28 mouse cellular contexts compared by ENCODE assay signal in the genomic region with DNA sequence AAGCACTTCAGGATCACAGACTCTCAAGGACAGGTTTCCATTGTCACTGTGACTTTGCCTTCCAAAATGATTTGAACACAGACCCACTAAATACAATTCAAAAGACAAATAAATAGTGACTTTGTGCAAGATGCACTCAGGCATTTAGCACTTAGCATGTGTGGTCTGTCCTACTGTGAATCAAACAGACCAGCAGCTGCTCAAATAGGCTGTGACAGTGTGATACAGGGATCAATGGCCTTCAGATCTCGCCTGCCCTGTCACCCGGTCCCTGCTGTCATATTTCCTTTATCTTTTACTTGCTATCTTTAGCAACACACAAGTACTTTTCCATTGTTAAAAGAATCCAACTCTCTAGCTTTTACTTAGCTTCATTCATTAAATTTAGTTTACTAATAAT. TPM values are rescaled to one million over a fixed set of nuclear protein-coding genes. Genes with fewer than 3 reads are reported as not detected.
DNase-seq lines count a peak whose midpoint lies in the region; ATAC-seq and TF ChIP-seq lines count a peak whose summit lies in the region.
"Had no signal": no experiment of that assay in that cellular context is flagged by ENCODE, and none has a peak within 500 bp of the region (broad histone marks: within the 10 kb centered on the region; RNA-seq: fewer than 3 reads in every experiment).

No protein-coding gene starts in this region.

- H3K27me3 ChIP-seq in forebrain, embryonic 13.5 days: no peaks in the 10 kb centered on the region
- H3K27me3 ChIP-seq in forebrain, postnatal 0 days (ENCODE audit: insufficient read depth, low read length): no peaks in the 10 kb centered on the region
- no peaks in the 10 kb centered on the region for H3K27me3 ChIP-seq in heart, adult 2 months (ENCODE audit: control insufficient read depth, insufficient read depth, low read length)
- H3K27me3 ChIP-seq in heart, embryonic 14.5 days (ENCODE audit: control insufficient read depth, insufficient read depth, low read length): no peaks in the 10 kb centered on the region
- no peaks in the 10 kb centered on the region for H3K27me3 ChIP-seq in midbrain, embryonic 14.5 days (ENCODE audit: control insufficient read depth, insufficient read depth, low read length)
- H3K27me3 ChIP-seq in midbrain, embryonic 10.5 days (ENCODE audit: low read depth, poor library complexity, severe bottlenecking): no peaks in the 10 kb centered on the region
- H3K27me3 ChIP-seq: embryonic facial prominence, embryonic 15.5 days; heart, embryonic 15.5 days; hindbrain, embryonic 12.5 days had no signal

- H3K27ac ChIP-seq in forebrain, embryonic 13.5 days: no peak overlapping the region
- H3K27ac ChIP-seq in forebrain, postnatal 0 days (ENCODE audit: low read depth, low read length): no peak overlapping the region
- peak overlapping the region; percentile 22 for H3K27ac ChIP-seq in heart, adult 2 months
- H3K27ac ChIP-seq in heart, embryonic 14.5 days (replicated peaks in 1 of 2; ENCODE audit: control insufficient read depth in 1 of 2, insufficient read depth in 1 of 2, low read depth in 2 of 2, low read length in 2 of 2): peak overlapping the region; percentile 50 to 59; a peak in 3 of 4 replicates
- H3K27ac ChIP-seq in midbrain, embryonic 14.5 days (replicated peaks; ENCODE audit: low read depth, low read length): no peak overlapping the region
- H3K27ac ChIP-seq in midbrain, embryonic 10.5 days (replicated peaks): no peak overlapping the region
- H3K27ac ChIP-seq: embryonic facial prominence, embryonic 15.5 days; forebrain, embryonic 10.5 days; heart, embryonic 15.5 days; hindbrain, embryonic 12.5 days had no signal

- no peak for TF ChIP-seq EP300 in heart, adult 2 months (IDR thresholded peaks at IDR 0.05; ENCODE audit: insufficient read depth, low read depth, low read length)

- WGBS in forebrain, embryonic 13.5 days: 66% methylated on average over 2 of the region's 2 CpGs
- 58% methylated on average over 2 of the region's 2 CpGs for WGBS in forebrain, postnatal 0 days
- 20% methylated on average over 2 of the region's 2 CpGs for WGBS in heart, adult 2 months
- WGBS in heart, embryonic 14.5 days: 7% methylated on average over 2 of the region's 2 CpGs
- 41% methylated on average over 2 of the region's 2 CpGs for WGBS in midbrain, embryonic 14.5 days
- 60% methylated on average over 2 of the region's 2 CpGs for WGBS in midbrain, embryonic 10.5 days

- no peaks in the 10 kb centered on the region for H3K4me1 ChIP-seq in forebrain, embryonic 13.5 days
- H3K4me1 ChIP-seq in forebrain, postnatal 0 days (ENCODE audit: insufficient read depth): no peaks in the 10 kb centered on the region
- peaks cover 2% of the 10 kb centered on the region for H3K4me1 ChIP-seq in heart, adult 2 months (ENCODE audit: control insufficient read depth, insufficient read depth, low read length)
- peaks cover 2 to 14% of the 10 kb centered on the region in 2 experiments; a peak in 3 of 4 replicates for H3K4me1 ChIP-seq in heart, embryonic 14.5 days (ENCODE audit: control insufficient read depth in 2 of 2, insufficient read depth in 2 of 2, low read length in 2 of 2)
- H3K4me1 ChIP-seq in midbrain, embryonic 14.5 days (ENCODE audit: control insufficient read depth, insufficient read depth, low read length): no peaks in the 10 kb centered on the region
- H3K4me1 ChIP-seq in midbrain, embryonic 10.5 days: no peaks in the 10 kb centered on the region
- H3K4me1 ChIP-seq: embryonic facial prominence, embryonic 15.5 days; forebrain, embryonic 10.5 days; hindbrain, embryonic 12.5 days had no signal

- peak; percentile 68; the same call in 1 of the 2 replicates for ATAC-seq in forebrain, embryonic 13.5 days
- ATAC-seq in forebrain, postnatal 0 days: no peak
- no peak for ATAC-seq in heart, embryonic 14.5 days (ENCODE audit: insufficient number of reproducible peaks, insufficient read depth, low FRiP score, low read depth)
- ATAC-seq in midbrain, embryonic 14.5 days (ENCODE audit: low FRiP score, low TSS enrichment): no peak
- ATAC-seq: CD4-positive, CD25-positive, alpha-beta regulatory T cell, adult 4 months; hindbrain, embryonic 16.5 days; inflammation-experienced regulatory T-cells, adult 6 months; intestine, postnatal 0 days had no signal

- no peak for TF ChIP-seq CTCF in forebrain, postnatal 0 days (IDR thresholded peaks at IDR 0.05; ENCODE audit: low read depth)
- TF ChIP-seq CTCF in heart, adult 2 months (IDR thresholded peaks at IDR 0.05): no peak

- intact Hi-C loops in heart, adult 2 months (cut with DNase I): no loop called here
- intact Hi-C loops in heart, postnatal 25 days (cut with DNase I): no loop called here

- H3K4me2 ChIP-seq in forebrain, embryonic 13.5 days: no peak overlapping the region
- H3K4me2 ChIP-seq in forebrain, postnatal 0 days (ENCODE audit: low read depth): no peak overlapping the region
- no peak overlapping the region for H3K4me2 ChIP-seq in heart, embryonic 14.5 days (ENCODE audit: low read length)
- H3K4me2 ChIP-seq in midbrain, embryonic 14.5 days (ENCODE audit: low read length): no peak overlapping the region
- H3K4me2 ChIP-seq: embryonic facial prominence, embryonic 15.5 days; heart, embryonic 15.5 days; hindbrain, embryonic 12.5 days had no signal

- no peak for TF ChIP-seq POLR2A in heart, adult 2 months (IDR thresholded peaks at IDR 0.05; ENCODE audit: insufficient read depth, low read depth, low read length)

- 0 out of 2 replicates have a peak, but pooled peaks cover 2% of the 10 kb centered on the region for H3K79me2 ChIP-seq in heart, adult 2 months (replicated peaks; ENCODE audit: control insufficient read depth, insufficient read depth, low read length)

- DNase-seq in forebrain, postnatal 0 days: no peak
- no peak for DNase-seq in heart, adult 2 months
- no peak for DNase-seq in heart, adult 9 months (ENCODE audit: low spot score in 2 of 2)
- DNase-seq in heart, postnatal 25 days (ENCODE audit: low spot score): no peak
- DNase-seq in midbrain, embryonic 14.5 days: peak; percentile 9
- no peak for DNase-seq in midbrain, embryonic 10.5 days (ENCODE audit: low spot score)
- DNase-seq: adrenal gland, adult 8-10 months; adrenal gland, postnatal 36 days; B cell, adult 2 months; cerebellum, adult 11 months; cerebellum, adult 8-10 months; cerebellum, postnatal 14 days; embryo, embryonic 11 days; gastrocnemius, postnatal 10 days; kidney, adult 8-10 months had no signal

- H3K36me3 ChIP-seq in forebrain, embryonic 13.5 days (ENCODE audit: poor library complexity, severe bottlenecking): no peaks in the 10 kb centered on the region
- H3K36me3 ChIP-seq in forebrain, postnatal 0 days (ENCODE audit: insufficient read depth): no peaks in the 10 kb centered on the region
- peaks cover 13% of the 10 kb centered on the region for H3K36me3 ChIP-seq in heart, adult 2 months (ENCODE audit: control insufficient read depth, insufficient read depth, low read length)
- no peaks in the 10 kb centered on the region for H3K36me3 ChIP-seq in heart, embryonic 14.5 days (ENCODE audit: control insufficient read depth, insufficient read depth, low read length)
- no peaks in the 10 kb centered on the region for H3K36me3 ChIP-seq in midbrain, embryonic 14.5 days (ENCODE audit: control insufficient read depth, insufficient read depth, low read length)
- H3K36me3 ChIP-seq in midbrain, embryonic 10.5 days: no peaks in the 10 kb centered on the region
- H3K36me3 ChIP-seq: embryonic facial prominence, embryonic 15.5 days; forebrain, embryonic 10.5 days; G1E; heart, embryonic 15.5 days; hindbrain, embryonic 12.5 days had no signal

- H3K9me3 ChIP-seq in forebrain, embryonic 13.5 days (replicated peaks): no peaks in the 10 kb centered on the region
- no peaks in the 10 kb centered on the region for H3K9me3 ChIP-seq in forebrain, postnatal 0 days (ENCODE audit: low read length)
- no peaks in the 10 kb centered on the region for H3K9me3 ChIP-seq in heart, embryonic 14.5 days (ENCODE audit: control insufficient read depth, low read length)
- no peaks in the 10 kb centered on the region for H3K9me3 ChIP-seq in midbrain, embryonic 14.5 days (ENCODE audit: control insufficient read depth, low read length)
- no peaks in the 10 kb centered on the region for H3K9me3 ChIP-seq in midbrain, embryonic 10.5 days (replicated peaks)
- H3K9me3 ChIP-seq: embryonic facial prominence, embryonic 15.5 days; forebrain, embryonic 10.5 days; G1E; heart, embryonic 15.5 days; hindbrain, embryonic 12.5 days had no signal

- H3K9ac ChIP-seq in forebrain, embryonic 13.5 days: no peak overlapping the region
- no peak overlapping the region for H3K9ac ChIP-seq in forebrain, postnatal 0 days
- H3K9ac ChIP-seq in heart, adult 2 months (ENCODE audit: low read depth, low read length): no peak overlapping the region
- no peak overlapping the region for H3K9ac ChIP-seq in heart, embryonic 14.5 days (ENCODE audit: low read length)
- H3K9ac ChIP-seq in midbrain, embryonic 14.5 days (replicated peaks; ENCODE audit: low read length): no peak overlapping the region
- H3K9ac ChIP-seq: embryonic facial prominence, embryonic 15.5 days; heart, embryonic 15.5 days; hindbrain, embryonic 12.5 days had no signal

- no peak overlapping the region for H3K4me3 ChIP-seq in forebrain, embryonic 13.5 days
- no peak overlapping the region for H3K4me3 ChIP-seq in forebrain, postnatal 0 days (ENCODE audit: low read depth, low read length)
- H3K4me3 ChIP-seq in heart, adult 2 months: no peak overlapping the region
- no peak overlapping the region for H3K4me3 ChIP-seq in heart, embryonic 14.5 days (ENCODE audit: control insufficient read depth in 1 of 2, insufficient read depth in 1 of 2, low read depth in 1 of 2, low read length in 2 of 2)
- no peak overlapping the region for H3K4me3 ChIP-seq in midbrain, embryonic 14.5 days (replicated peaks; ENCODE audit: low read depth, low read length)
- H3K4me3 ChIP-seq in midbrain, embryonic 10.5 days: no peak overlapping the region
- H3K4me3 ChIP-seq: embryonic facial prominence, embryonic 15.5 days; erythroblast, embryonic 14.5 days; forebrain, embryonic 10.5 days; heart, embryonic 15.5 days; hindbrain, embryonic 12.5 days had no signal

RNA-seq across cellular contexts. Expression of a gene that starts 31.8 kb away (rescaled TPM):
- polyA plus RNA-seq in forebrain, embryonic 13.5 days (2015; fragmentation: Nextera tagmentation; extraction: Ambion mirVana): 1.3 and 1.5 TPM in 2 replicates
- 6.9 and 9.7 TPM in 2 replicates for total RNA-seq in forebrain, postnatal 0 days (2014; rRNA removed)
- polyA plus RNA-seq in forebrain, postnatal 0 days (2015; fragmentation: Nextera tagmentation; extraction: Ambion mirVana): 1.9 and 2.7 TPM in 2 replicates
- 10 to 100 TPM; 67.4 to 83.6 TPM for total RNA-seq in heart, adult 2 months (2021)
- polyA plus RNA-seq in heart, adult 2 months (2012; rRNA removed): 26.1 and 52.0 TPM in 2 replicates
- 13.8 and 18.0 TPM in 2 replicates for polyA plus RNA-seq in heart, embryonic 14.5 days (2014; fragmentation: Nextera tagmentation; extraction: Ambion mirVana)
- total RNA-seq in heart, postnatal 25 days (2021): 10 to 100 TPM; 83.6 to 84.8 TPM
- polyA plus RNA-seq in midbrain, embryonic 14.5 days (2014; fragmentation: Nextera tagmentation; extraction: Ambion mirVana): 7.0 and 7.8 TPM in 2 replicates
- polyA plus RNA-seq in midbrain, embryonic 10.5 days (2016; fragmentation: Nextera tagmentation; extraction: Ambion mirVana): 0.06 and 0.29 TPM in 2 replicates
- total RNA-seq: adrenal gland, adult 8-10 months; common myeloid progenitor, adult 5-6 weeks had no signal
- polyA plus RNA-seq: CD4-positive, CD25-positive, alpha-beta regulatory T cell, adult 4 months; erythroblast, embryonic 14.5 days; G1E had no signal

Comparison
In these comparisons a context has a peak if more than half of its experiments do, and no peak if none do; other contexts are left out.
1. H3K27ac ChIP-seq: peak in heart, adult 2 months (single experiment) and heart, embryonic 14.5 days (2 of 2); none in forebrain, embryonic 13.5 days (single experiment), forebrain, postnatal 0 days (single experiment), midbrain, embryonic 14.5 days (single experiment) and midbrain, embryonic 10.5 days (single experiment).